Mouse (Mus musculus) lung, postnatal 0 days (tissue): ENCODE results near the gene Ugt2b36. TPM values are rescaled to one million over a fixed set of nuclear protein-coding genes. Genes with fewer than 3 reads are reported as not detected.

Experiments
- ATAC-seq: fragments of 200-750 bp; cut with Nextera tagmentation; 2 replicates; pipeline ENCODE4 v1.8.0; 2017; ENCODE audit warnings: moderate library complexity
- DNase-seq: peaks from one replicate; pipeline ENCODE4 v3.0.0-alpha.2; 2016; ENCODE audit warnings: low spot score
- H3K27ac ChIP-seq: fragments of 300-500 bp; sonication (generic); 2 replicates; pipeline ENCODE4 v1.5.1; 2014; ENCODE audit warnings: antibody characterized with exemption, mild to moderate bottlenecking, low read length, mixed read lengths
- H3K27me3 ChIP-seq: fragments of 300-500 bp; sonication (generic); replicated peaks from 2 replicates; pipeline ENCODE4 v1.6.1; 2014; ENCODE audit warnings: low read length, mixed read lengths; ENCODE audit not compliant: insufficient read depth
- H3K36me3 ChIP-seq: fragments of 300-500 bp; sonication (generic); 2 replicates; pipeline ENCODE4 v1.6.1; 2014; ENCODE audit warnings: low read length, mixed read lengths; ENCODE audit not compliant: insufficient read depth
- H3K4me1 ChIP-seq: fragments of 300-500 bp; sonication (generic); 2 replicates; pipeline ENCODE4 v1.6.1; 2014; ENCODE audit warnings: antibody characterized with exemption, low read depth, low read length, mixed read lengths; ENCODE audit not compliant: insufficient read depth
- H3K4me2 ChIP-seq: fragments of 300-500 bp; sonication (generic); replicated peaks from 2 replicates; pipeline ENCODE4 v1.6.1; 2014; ENCODE audit warnings: low read depth, mild to moderate bottlenecking, low read length, moderate library complexity, mixed read lengths
- H3K4me3 ChIP-seq: fragments of 300-500 bp; sonication (generic); 2 replicates; pipeline ENCODE4 v1.5.1; 2014; ENCODE audit warnings: low read depth, low read length
- H3K9ac ChIP-seq: fragments of 300-500 bp; sonication (generic); replicated peaks from 2 replicates; pipeline ENCODE4 v1.6.1; 2014; ENCODE audit warnings: low read depth, mild to moderate bottlenecking
- H3K9me3 ChIP-seq: fragments of 300-500 bp; sonication (generic); 2 replicates; pipeline ENCODE4 v1.6.1; 2016; ENCODE audit warnings: low read length, mixed read lengths
- CTCF ChIP-seq: IDR thresholded peaks from 2 replicates; pipeline ENCODE4 v1.5.1; 2016; ENCODE audit warnings: antibody characterized with exemption, mild to moderate bottlenecking
- EP300 ChIP-seq: IDR thresholded peaks from 2 replicates; pipeline ENCODE4 v1.6.1; 2016; ENCODE audit warnings: antibody characterized with exemption, mild to moderate bottlenecking, control low read depth
- WGBS: fragments of 180-500 bp; shearing (Covaris S2); extraction: QIAGEN DNeasy Blood & Tissue Kit; methylation state at CpG from one replicate; pipeline ENCODE4 v1.1.7; 2014; 5-methylcytosine and 5-hydroxymethylcytosine counted together
- polyA plus RNA-seq: library from polyadenylated mRNA; unstranded; fragments of >200 nt; fragmentation: Nextera tagmentation; extraction: Ambion mirVana; gene quantifications from 2 replicates; pipeline ENCODE4 v1.2.1, GENCODE M21; 2015

Gene Ugt2b36
- polyA plus RNA-seq, 1 experiment from 2014 or later: not detected

- no peaks in the 10 kb centered on the region for H3K9me3 ChIP-seq
- no peaks in the 10 kb centered on the region for H3K27me3 ChIP-seq
- TF ChIP-seq EP300 (no peak), CTCF (no peak)
- no peak overlapping the region for H3K4me3 ChIP-seq
- H3K27ac ChIP-seq: no peak overlapping the region
- DNase-seq (no peak), ATAC-seq (no peak)
- no peak overlapping the region for H3K9ac ChIP-seq
- H3K4me1 ChIP-seq: no peaks in the 10 kb centered on the region
- H3K36me3 ChIP-seq: no peaks in the 10 kb centered on the region
- 56% methylated on average over 3 of the region's 3 CpGs for WGBS
- no peak overlapping the region for H3K4me2 ChIP-seq
Observed at GRCm38 (mm10) chr5:87027359-87027758, 65.0 kb downstream of the Ugt2b36 start.

Other genes starting within 250 kb of the Ugt2b36 start
- gene Ugt2b34, start 185.6 kb downstream of the Ugt2b36 start, polyA plus RNA-seq: 0.08 TPM in 1 of 2 replicates, not detected in the other
- not detected in 2 replicates for gene Ugt2b1, start 166.0 kb downstream of the Ugt2b36 start, polyA plus RNA-seq
- not detected in 2 replicates for gene Ugt2b35, start 91.7 kb downstream of the Ugt2b36 start, polyA plus RNA-seq
- not detected in 2 replicates for gene Ugt2b5, start 47.8 kb upstream of the Ugt2b36 start, polyA plus RNA-seq
- gene Ugt2b37, start 162.2 kb upstream of the Ugt2b36 start, polyA plus RNA-seq: not detected in 2 replicates
- not detected in 2 replicates for gene Ugt2a3, start 244.6 kb upstream of the Ugt2b36 start, polyA plus RNA-seq